Mouse (Mus musculus) cerebellum, adult 9-11 months (tissue): ENCODE results near the gene Tyro3.

Experiments
- DNase-seq: peaks from one replicate; pipeline ENCODE4 v3.0.0; 2022

Tyro3 gene

GRCm38 (mm10) chr2:119804776-119805175 lies 7.2 kb downstream of the Tyro3 start:
- DNase-seq: peak; percentile 65

GRCm38 (mm10) chr2:119805536-119805935 lies 8.0 kb downstream of the Tyro3 start:
- DNase-seq: peak; percentile 53

- DNase-seq: no peak
Observed at GRCm38 (mm10) chr2:119808438-119808837, 10.9 kb downstream of the Tyro3 start.

- DNase-seq: peak; percentile 30
Observed at GRCm38 (mm10) chr2:119808881-119809280, 11.3 kb downstream of the Tyro3 start.

- peak; percentile 20 for DNase-seq
Observed at GRCm38 (mm10) chr2:119810890-119811289, 13.4 kb downstream of the Tyro3 start.

- DNase-seq: peak; percentile 73
Observed at GRCm38 (mm10) chr2:119811490-119812146, 14.1 kb downstream of the Tyro3 start.

GRCm38 (mm10) chr2:119814376-119814933 lies 16.9 kb downstream of the Tyro3 start:
- DNase-seq: peak; percentile 71

- DNase-seq: peak; percentile 25
Observed at GRCm38 (mm10) chr2:119816611-119817010, 19.1 kb downstream of the Tyro3 start.

GRCm38 (mm10) chr2:119817047-119817446 lies 19.5 kb downstream of the Tyro3 start:
- peak; percentile 88 for DNase-seq

GRCm38 (mm10) chr2:119818668-119819272 lies 21.2 kb downstream of the Tyro3 start:
- peak; percentile 17 for DNase-seq

- peak; percentile 60 for DNase-seq
Observed at GRCm38 (mm10) chr2:119821136-119821535, 23.6 kb downstream of the Tyro3 start.

- no peak for DNase-seq
Observed at GRCm38 (mm10) chr2:119830579-119830978, 33.0 kb downstream of the Tyro3 start.

GRCm38 (mm10) chr2:119834231-119834630 lies 36.7 kb downstream of the Tyro3 start:
- DNase-seq: no peak

GRCm38 (mm10) chr2:119837616-119838015 lies 40.1 kb downstream of the Tyro3 start:
- no peak for DNase-seq

GRCm38 (mm10) chr2:119838363-119839156 lies 41.0 kb downstream of the Tyro3 start:
- DNase-seq: peak; percentile 61

GRCm38 (mm10) chr2:119840008-119840407 lies 42.5 kb downstream of the Tyro3 start:
- no peak for DNase-seq

- no peak for DNase-seq
Observed at GRCm38 (mm10) chr2:119842000-119842399, 44.5 kb downstream of the Tyro3 start.

GRCm38 (mm10) chr2:119843526-119843925 lies 46.0 kb downstream of the Tyro3 start:
- no peak for DNase-seq

- DNase-seq: peak; percentile 28
Observed at GRCm38 (mm10) chr2:119845882-119846546, 48.5 kb downstream of the Tyro3 start.

GRCm38 (mm10) chr2:119846929-119847328 lies 49.4 kb downstream of the Tyro3 start:
- peak; percentile 97 for DNase-seq

- DNase-seq: no peak
Observed at GRCm38 (mm10) chr2:119853811-119854210, 56.3 kb downstream of the Tyro3 start.

- DNase-seq: no peak
Observed at GRCm38 (mm10) chr2:119855310-119855850, 57.8 kb downstream of the Tyro3 start.

- no peak for DNase-seq
Observed at GRCm38 (mm10) chr2:119857341-119857740, 59.8 kb downstream of the Tyro3 start.
